Mouse (Mus musculus) monocyte, adult 2 months (primary cell): ENCODE results near the gene Opa3.

Source experiments
- DNase-seq, 2 experiments: peaks; one replicate each; pipeline ENCODE4 v3.0.0; 2022; ENCODE audit warnings: low spot score in 2 of 2, low read depth in 1 of 2

The Opa3 gene

GRCm38 (mm10) chr7:19227883-19228792 lies at the start of gene Opa3:
TSS of gene Opa3 (plus strand) at chr7:19228334.
- peak; percentile 98 to 99 for DNase-seq

DNA sequence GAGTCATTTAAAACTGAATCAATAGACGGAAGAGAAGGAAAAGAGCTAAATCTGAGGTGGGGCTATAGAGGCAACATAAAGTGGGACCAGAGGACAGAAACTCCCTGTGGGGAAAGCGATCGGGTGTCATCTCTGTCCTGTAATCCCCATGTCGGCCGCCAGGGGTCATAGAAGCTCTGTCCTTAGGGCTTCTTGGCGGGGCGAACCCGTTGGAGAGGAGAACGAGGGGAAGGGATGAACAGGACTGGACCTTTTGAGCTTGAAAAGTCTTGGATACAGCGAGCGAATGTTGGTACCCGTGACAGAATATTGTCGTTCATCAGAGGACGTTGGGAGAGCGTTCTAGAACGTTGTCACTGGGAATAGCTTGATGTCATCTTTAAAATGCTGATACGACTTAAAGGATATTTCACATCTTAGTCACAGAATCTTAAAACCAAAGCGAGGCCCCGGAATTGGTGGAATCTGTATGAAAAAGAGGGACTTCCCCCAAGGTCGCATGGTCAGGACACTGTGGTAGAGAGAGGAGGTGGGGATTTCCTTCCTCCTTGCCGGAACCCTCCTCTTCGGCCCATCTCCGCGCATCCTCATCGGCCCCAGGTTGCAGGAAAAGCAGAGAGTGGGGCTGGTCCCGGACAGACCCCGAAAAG lies 49.6 kb upstream of the Opa3 start:
- DNase-seq: peak in 1 of 2 experiments; percentile 68

DNA sequence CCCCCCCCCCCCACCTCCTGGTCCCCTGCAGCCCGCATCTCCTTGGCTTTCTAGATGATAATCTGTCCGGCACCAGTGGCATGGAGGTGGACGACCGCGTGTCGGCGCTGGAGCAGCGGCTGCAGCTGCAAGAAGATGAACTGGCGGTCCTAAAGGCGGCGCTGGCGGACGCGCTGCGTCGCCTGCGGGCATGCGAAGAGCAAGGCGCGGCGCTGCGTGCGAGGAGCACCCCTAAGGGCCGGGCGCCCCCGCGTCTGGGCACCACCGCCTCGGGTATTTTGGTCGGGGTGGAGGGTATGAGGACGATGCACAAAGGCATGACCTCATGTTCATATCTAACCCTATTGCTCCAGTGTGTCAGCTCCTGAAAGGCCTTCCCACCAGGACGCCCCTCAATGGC lies 49.0 kb upstream of the Opa3 start:
- DNase-seq: peak in 1 of 2 experiments; percentile 49

- DNase-seq: no peak
These were observed 48.2 kb upstream of the Opa3 start for GRCm38 (mm10) chr7:19179936-19180335.

DNA sequence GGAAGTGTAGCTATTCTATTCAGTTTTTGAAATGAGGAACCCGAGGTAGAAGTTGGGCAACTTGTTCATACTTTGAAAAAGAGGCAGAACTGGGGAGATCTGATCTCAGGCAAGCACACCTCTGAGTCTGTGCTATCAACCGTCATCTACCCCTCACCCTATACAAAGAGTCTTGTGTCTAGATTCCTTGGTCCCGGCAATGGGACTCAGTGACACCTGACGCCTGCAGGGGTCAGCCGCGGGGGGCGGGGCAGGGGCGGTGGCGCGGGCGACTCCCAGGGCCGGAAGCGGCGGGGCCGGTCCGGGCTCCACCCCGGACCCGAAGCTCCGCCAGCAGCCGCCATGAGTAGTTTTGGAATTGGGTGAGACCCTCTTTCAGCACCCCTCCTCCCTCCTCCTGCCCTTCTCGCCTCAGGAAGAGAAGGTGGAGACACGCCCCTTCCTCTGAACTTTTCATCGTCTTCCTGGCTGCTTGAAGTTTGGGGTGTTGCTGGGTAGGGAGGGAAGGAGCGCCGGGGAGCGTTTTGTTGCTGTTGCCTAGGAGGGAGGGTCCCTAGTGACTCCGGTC lies 47.2 kb upstream of the Opa3 start:
- DNase-seq: no peak

GRCm38 (mm10) chr7:19184250-19184649 lies 43.9 kb upstream of the Opa3 start:
- DNase-seq: no peak

DNA sequence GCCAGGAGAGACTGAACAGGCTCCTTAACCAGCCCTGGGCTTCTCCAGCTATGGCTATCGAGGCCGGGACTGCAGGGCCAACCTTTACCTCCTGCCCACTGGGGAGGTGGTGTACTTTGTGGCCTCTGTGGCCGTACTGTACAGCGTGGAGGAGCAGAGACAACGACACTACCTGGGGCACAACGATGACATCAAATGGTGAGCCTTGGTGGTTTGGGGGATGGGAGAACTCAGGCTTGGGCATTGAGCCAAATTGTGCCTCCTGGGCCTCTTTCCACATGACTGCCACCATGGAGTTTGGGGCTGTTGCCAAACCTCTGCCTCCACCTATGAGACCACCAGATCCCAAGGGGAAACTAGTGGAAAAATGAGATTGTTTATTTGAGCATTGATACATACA lies 43.4 kb upstream of the Opa3 start:
- DNase-seq: no peak

DNA sequence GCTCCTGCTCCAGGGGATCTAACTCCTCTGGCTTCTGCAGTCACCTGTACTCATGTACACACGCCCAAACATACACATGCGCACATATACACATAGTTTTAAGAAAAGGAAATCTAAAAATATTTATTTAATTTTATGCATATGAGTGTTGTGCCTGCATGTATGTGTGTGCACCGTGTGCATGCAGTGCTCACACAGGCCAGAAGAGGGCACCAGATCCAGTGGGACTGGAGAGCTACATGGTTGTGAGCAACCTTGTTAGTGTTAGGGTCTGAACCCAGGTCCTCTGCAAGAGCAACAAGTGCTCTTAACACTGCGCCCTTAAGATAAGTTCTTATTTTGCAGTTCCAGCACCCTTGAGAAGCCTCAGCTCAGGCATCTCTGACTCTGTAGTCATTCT lies 33.5 kb upstream of the Opa3 start:
- no peak for DNase-seq

DNA sequence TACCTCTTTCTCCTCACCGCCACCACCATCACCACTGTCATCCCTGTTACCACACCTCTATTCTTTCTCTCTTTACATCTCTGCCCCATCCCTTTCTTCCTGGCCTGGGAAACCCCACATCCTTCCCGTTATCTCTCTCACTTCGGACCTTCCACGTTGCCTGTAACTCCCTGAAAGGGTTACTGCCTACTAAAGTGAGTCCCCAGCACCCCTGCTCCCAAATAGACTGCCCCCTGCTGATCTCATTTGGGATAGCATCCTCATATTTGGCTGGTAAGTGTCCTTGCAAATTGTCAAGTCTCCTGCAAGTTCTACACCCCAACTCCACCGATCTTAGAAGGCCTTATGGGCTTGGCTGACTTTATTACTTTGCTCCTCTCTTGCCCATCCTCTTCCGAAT lies 31.5 kb upstream of the Opa3 start:
- DNase-seq: no peak

- no peak for DNase-seq
These were observed 30.1 kb upstream of the Opa3 start for GRCm38 (mm10) chr7:19197985-19198384.

- no peak for DNase-seq
These were observed 26.5 kb upstream of the Opa3 start for GRCm38 (mm10) chr7:19201660-19202059.

DNA sequence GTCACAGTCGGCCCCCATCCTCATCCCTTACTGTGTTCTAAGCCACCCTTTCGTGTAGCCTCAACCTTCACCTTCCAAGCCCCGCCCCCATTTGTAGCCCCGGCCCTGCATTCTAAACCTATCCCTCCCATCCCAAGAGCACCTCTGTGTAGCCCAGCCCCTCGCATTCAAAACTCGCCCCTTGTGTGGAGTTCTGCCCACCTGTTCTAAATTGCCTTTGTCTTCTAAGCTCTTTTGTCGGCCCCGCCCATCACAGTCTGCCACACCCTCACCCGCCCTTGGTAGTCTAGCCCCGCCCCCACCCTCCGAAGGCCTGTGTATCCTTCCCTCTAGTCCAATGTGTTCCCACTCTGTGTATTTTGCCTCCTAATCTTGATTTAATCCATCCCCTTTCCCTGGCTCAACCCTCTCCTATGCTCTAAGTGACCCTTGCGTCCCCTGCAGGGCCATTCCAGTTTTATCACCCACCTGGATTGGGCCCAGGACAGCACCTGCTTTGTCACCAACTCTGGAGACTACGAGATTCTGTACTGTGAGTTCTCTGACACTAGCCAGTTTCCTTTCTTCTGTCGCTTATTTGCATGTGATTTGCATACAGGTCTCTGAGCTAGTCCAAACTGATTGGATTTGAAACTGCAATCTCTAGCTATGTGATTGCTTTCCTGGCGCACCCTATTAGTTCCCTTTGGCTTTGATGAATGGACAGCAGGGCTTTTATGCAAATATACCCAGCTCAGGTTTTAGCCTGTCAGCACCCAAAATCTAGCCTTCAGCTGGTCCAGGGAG lies 25.9 kb upstream of the Opa3 start:
- DNase-seq: no peak

- DNase-seq: no peak
These were observed 19.8 kb upstream of the Opa3 start for GRCm38 (mm10) chr7:19208201-19208910.

DNA sequence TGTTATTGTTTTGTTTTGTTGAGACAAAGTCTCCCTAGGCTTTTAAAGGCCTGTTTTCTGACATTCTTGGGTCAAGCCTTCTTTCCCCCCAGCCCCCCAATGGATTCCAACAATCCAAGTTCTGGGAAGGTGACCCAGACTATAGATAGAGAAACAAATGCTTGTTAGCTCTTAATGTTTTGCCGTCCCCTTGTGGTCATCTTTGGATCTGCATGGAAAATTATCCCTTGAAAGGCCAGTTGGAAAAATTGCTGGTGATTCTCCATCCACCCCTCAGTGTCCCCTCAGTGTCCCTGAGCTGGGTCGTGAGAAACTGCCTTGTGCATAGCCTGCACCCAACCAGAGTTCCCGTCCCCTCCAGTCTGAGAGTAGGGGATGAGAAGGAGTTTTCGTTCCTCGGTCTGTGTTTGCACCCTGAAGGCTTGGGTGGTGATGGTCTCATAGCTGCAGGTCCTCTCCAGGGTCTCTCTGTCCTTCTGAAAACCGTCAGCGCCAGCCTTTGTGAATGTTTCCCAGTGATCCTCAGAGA lies 19.1 kb upstream of the Opa3 start:
- DNase-seq: no peak

DNA sequence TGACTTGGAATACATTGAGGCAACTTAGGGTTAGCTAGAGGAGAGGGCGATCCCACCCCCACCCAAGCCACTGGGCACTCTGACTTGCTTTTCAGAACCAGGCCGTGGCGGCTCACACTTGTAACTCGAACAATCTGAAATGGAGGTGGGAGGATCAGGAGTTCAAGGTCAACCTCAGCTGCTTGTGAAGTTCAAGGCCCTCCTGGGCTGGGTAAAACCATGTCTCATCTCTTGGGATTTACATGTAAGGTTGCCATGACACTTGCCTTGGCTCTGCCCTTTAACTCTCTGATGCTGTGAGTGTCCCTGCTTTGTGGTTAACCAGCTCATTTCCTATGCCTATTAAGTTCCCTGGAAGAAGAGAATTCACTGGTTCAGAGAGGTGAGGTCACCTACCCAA lies 18.6 kb upstream of the Opa3 start:
- no peak for DNase-seq

- no peak for DNase-seq
These were observed 18.1 kb upstream of the Opa3 start for GRCm38 (mm10) chr7:19210010-19210409.

GRCm38 (mm10) chr7:19211041-19211675 lies 17.0 kb upstream of the Opa3 start:
- DNase-seq: no peak

GRCm38 (mm10) chr7:19211996-19212755 lies 16.0 kb upstream of the Opa3 start, which contains the start of gene Gpr4:
TSS of gene Gpr4 (plus strand) at chr7:19212538.
- no peak for DNase-seq

GRCm38 (mm10) chr7:19213385-19213784 lies 14.7 kb upstream of the Opa3 start:
- DNase-seq: no peak
